8 mouse cellular contexts compared by ENCODE assay signal in genomic region chr1:23761502-23762135, GRCm38 (mm10). TPM values are rescaled to one million over a fixed set of nuclear protein-coding genes. Genes with fewer than 3 reads are reported as not detected.
A peak's percentile ranks its signal among the peaks of the same experiment; 100 is the strongest.
DNase-seq lines count a peak whose midpoint lies in the region; ATAC-seq and TF ChIP-seq lines count a peak whose summit lies in the region.

B3gat2 (plus strand) TSS chr1:23761753.

- H3K4me2 ChIP-seq in neural tube, embryonic 11.5 days (ENCODE audit: low read depth) = peak within 1 kb of the TSS; percentile 96
- H3K4me2 ChIP-seq in heart, embryonic 16.5 days (ENCODE audit: low read depth, low read length) = peak within 1 kb of the TSS; percentile 100
- H3K4me2 ChIP-seq in stomach, embryonic 16.5 days (ENCODE audit: low read depth, low read length) = peak within 1 kb of the TSS; percentile 100

- H3K36me3 ChIP-seq in neural tube, embryonic 11.5 days (ENCODE audit: control insufficient read depth, insufficient read depth, low read length) = no peaks in the 10 kb centered on the region
- no peaks in the 10 kb centered on the region for H3K36me3 ChIP-seq in heart, embryonic 16.5 days (ENCODE audit: control insufficient read depth, insufficient read depth)
- H3K36me3 ChIP-seq in stomach, embryonic 16.5 days (ENCODE audit: control insufficient read depth, insufficient read depth, low read length) = no peaks in the 10 kb centered on the region

- TF ChIP-seq CTCF in cortical plate, adult 2 months (IDR thresholded peaks at IDR 0.05; ENCODE audit: extremely low read depth, insufficient read depth, low read length) = no peak
- no peak for TF ChIP-seq CTCF in layer of hippocampus, adult 2 months (conservative IDR thresholded peaks at IDR 0.05)

- peaks cover 5% of the 10 kb centered on the region; the same call in 1 of the 2 replicates for H3K4me1 ChIP-seq in neural tube, embryonic 11.5 days (ENCODE audit: control insufficient read depth, insufficient read depth, low read length)
- H3K4me1 ChIP-seq in cortical plate, adult 2 months (ENCODE audit: control insufficient read depth, insufficient read depth, low read length) = no peaks in the 10 kb centered on the region
- peaks cover 10% of the 10 kb centered on the region for H3K4me1 ChIP-seq in heart, embryonic 16.5 days (ENCODE audit: control insufficient read depth, insufficient read depth, low read length)
- H3K4me1 ChIP-seq in stomach, embryonic 16.5 days (ENCODE audit: control insufficient read depth, insufficient read depth, low read length) = peaks cover 6% of the 10 kb centered on the region

- peak within 1 kb of the TSS; percentile 39 for H3K9ac ChIP-seq in neural tube, embryonic 11.5 days (ENCODE audit: low read length)
- peak within 1 kb of the TSS; percentile 61 for H3K9ac ChIP-seq in heart, embryonic 16.5 days (ENCODE audit: low read length)
- H3K9ac ChIP-seq in stomach, embryonic 16.5 days (ENCODE audit: low read length) = peak within 1 kb of the TSS; percentile 58

- peaks cover 35% of the 10 kb centered on the region for H3K27me3 ChIP-seq in neural tube, embryonic 11.5 days (ENCODE audit: control insufficient read depth, insufficient read depth, low read length)
- peaks cover 46% of the 10 kb centered on the region for H3K27me3 ChIP-seq in heart, embryonic 16.5 days (ENCODE audit: control insufficient read depth, insufficient read depth, low read length)
- H3K27me3 ChIP-seq in stomach, embryonic 16.5 days (ENCODE audit: control insufficient read depth, insufficient read depth, low read length) = peaks cover 35% of the 10 kb centered on the region

- TF ChIP-seq POLR2A in cortical plate, adult 2 months (IDR thresholded peaks at IDR 0.05; ENCODE audit: extremely low read depth, insufficient read depth, low read length) = no peak

- peak; percentile 64 for ATAC-seq in neural tube, embryonic 11.5 days (ENCODE audit: insufficient read depth, low FRiP score, low TSS enrichment)
- ATAC-seq in heart, embryonic 16.5 days (replicated peaks; ENCODE audit: extremely low read depth, insufficient read depth, low FRiP score) = no peak
- peak; percentile 30 for ATAC-seq in stomach, embryonic 16.5 days (ENCODE audit: insufficient read depth, low FRiP score)

- WGBS in neural tube, embryonic 11.5 days = 0% methylated on average over 32 of the region's 34 CpGs
- WGBS in heart, embryonic 16.5 days = under 1% methylated on average over 33 of the region's 34 CpGs
- WGBS in stomach, embryonic 16.5 days = under 1% methylated on average over 34 of the region's 34 CpGs

- H3K4me3 ChIP-seq in neural tube, embryonic 11.5 days (ENCODE audit: low read depth, low read length) = peak within 1 kb of the TSS; percentile 52
- peak within 1 kb of the TSS; percentile 50 for H3K4me3 ChIP-seq in cortical plate, adult 2 months (ENCODE audit: insufficient read depth, low read length)
- peak within 1 kb of the TSS; percentile 73 for H3K4me3 ChIP-seq in heart, embryonic 16.5 days (ENCODE audit: low read length)
- H3K4me3 ChIP-seq in layer of hippocampus, adult 2 months = peak within 1 kb of the TSS; percentile 67
- H3K4me3 ChIP-seq in stomach, embryonic 16.5 days (replicated peaks; ENCODE audit: low read length) = peak within 1 kb of the TSS; percentile 61

- 0 out of 2 replicates have a peak within 1 kb of the TSS, but pooled peaks have one; percentile 14 for H3K27ac ChIP-seq in neural tube, embryonic 11.5 days (ENCODE audit: low read depth, low read length)
- H3K27ac ChIP-seq in cortical plate, adult 2 months (ENCODE audit: insufficient read depth, low read length) = no peak within 1 kb of the TSS
- no peak within 1 kb of the TSS for H3K27ac ChIP-seq in heart, embryonic 16.5 days (ENCODE audit: low read length)
- peak within 1 kb of the TSS; percentile 51; the same call in 1 of the 2 replicates for H3K27ac ChIP-seq in layer of hippocampus, adult 2 months
- H3K27ac ChIP-seq in stomach, embryonic 16.5 days (ENCODE audit: low read length) = no peak within 1 kb of the TSS

- DNase-seq in neural tube, embryonic 11.5 days (ENCODE audit: low spot score) = peak; percentile 71
- DNase-seq in neural tube, embryonic 10.5 days (ENCODE audit: extremely low spot score, low spot score) = no peak
- peak in 1 of 2 experiments; percentile 18 for DNase-seq in layer of hippocampus, adult 2 months (ENCODE audit: low spot score in 2 of 2)
- DNase-seq in lung, postnatal 4 days = peak; percentile 8 to 21
- DNase-seq in thymus, postnatal 10 days (ENCODE audit: low spot score in 2 of 2) = no peak

- H3K9me3 ChIP-seq in neural tube, embryonic 11.5 days (ENCODE audit: control insufficient read depth, low read length) = no peaks in the 10 kb centered on the region
- no peaks in the 10 kb centered on the region for H3K9me3 ChIP-seq in heart, embryonic 16.5 days (replicated peaks; ENCODE audit: control insufficient read depth, low read length)
- H3K9me3 ChIP-seq in stomach, embryonic 16.5 days (replicated peaks; ENCODE audit: control insufficient read depth, low read length) = no peaks in the 10 kb centered on the region

RNA-seq across cellular contexts. Expression of gene B3gat2, which starts in this region (rescaled TPM):
- 2.5 and 2.6 TPM in 2 replicates for polyA plus RNA-seq in neural tube, embryonic 11.5 days (2014; fragmentation: Nextera tagmentation; extraction: Ambion mirVana)
- polyA plus RNA-seq in cortical plate, adult 2 months (2012; rRNA removed) = 7.0 and 7.7 TPM in 2 replicates
- 0.46 and 0.50 TPM in 2 replicates for polyA plus RNA-seq in heart, embryonic 16.5 days (2015; fragmentation: Nextera tagmentation; extraction: Ambion mirVana)
- total RNA-seq in layer of hippocampus, adult 2 months (2021) = 10 to 100 TPM; 12.7 to 13.9 TPM
- polyA plus RNA-seq in stomach, embryonic 16.5 days (2015; fragmentation: Nextera tagmentation; extraction: Ambion mirVana) = 0.45 and 0.46 TPM in 2 replicates

Comparison
In these comparisons a context has a peak if more than half of its experiments do, and no peak if none do; other contexts are left out.
1. DNase-seq: peak in neural tube, embryonic 11.5 days (single experiment) and lung, postnatal 4 days (2 of 2); none in neural tube, embryonic 10.5 days (single experiment) and thymus, postnatal 10 days (0 of 2).
2. Peak in ATAC-seq, H3K4me3 ChIP-seq, H3K9ac ChIP-seq and H3K4me2 ChIP-seq in stomach, embryonic 16.5 days; RNA of the gene not detected or under 1 TPM.
3. H3K27ac ChIP-seq: peak in neural tube, embryonic 11.5 days (single experiment) and layer of hippocampus, adult 2 months (single experiment); none in cortical plate, adult 2 months (single experiment), heart, embryonic 16.5 days (single experiment) and stomach, embryonic 16.5 days (single experiment).
4. Peak in every context shown above with its lines, with median percentiles within 50 percentile points of each other: H3K4me2 ChIP-seq, H3K4me3 ChIP-seq and H3K9ac ChIP-seq.